Mouse (Mus musculus) fat pad, adult 2 months (tissue): Measurements from ENCODE around the gene Ldhc.
"Not testable (repeated sequence)": the region's sequence is repeated elsewhere in the genome, so short reads cannot be mapped to it uniquely, and the experiment has no call there.

ENCODE experiments used
- DNase-seq: peaks from one replicate; pipeline ENCODE4 v3.0.0-alpha.2; 2011; ENCODE audit warnings: low read depth, low spot score; ENCODE audit errors: extremely low read depth

Ldhc gene

GRCm38 (mm10) chr7:46840787-46841525, 20.0 kb upstream of the Ldhc start, which contains the start of gene Ldha:
Gene Ldha (plus strand): TSS chr7:46841475.
- DNase-seq, result no peak

GRCm38 (mm10) chr7:46842278-46842677, 18.7 kb upstream of the Ldhc start:
- no peak for DNase-seq

- DNase-seq, result no peak
These were observed 17.4 kb upstream of the Ldhc start for GRCm38 (mm10) chr7:46843576-46843975.

GRCm38 (mm10) chr7:46845211-46845977, 15.6 kb upstream of the Ldhc start:
- DNase-seq, result no peak

- no peak for DNase-seq
These were observed 15.0 kb upstream of the Ldhc start for GRCm38 (mm10) chr7:46845978-46846485.

GRCm38 (mm10) chr7:46846486-46847244, 14.3 kb upstream of the Ldhc start:
- DNase-seq, result no peak

- DNase-seq, result no peak
These were observed 11.7 kb upstream of the Ldhc start for GRCm38 (mm10) chr7:46849287-46849686.

- no peak for DNase-seq
These were observed 10.0 kb upstream of the Ldhc start for GRCm38 (mm10) chr7:46851026-46851425.

- DNase-seq, result no peak
These were observed 8.3 kb upstream of the Ldhc start for GRCm38 (mm10) chr7:46852666-46853065.

GRCm38 (mm10) chr7:46853365-46853764, 7.6 kb upstream of the Ldhc start:
- DNase-seq, result no peak

- no peak for DNase-seq
These were observed 5.0 kb upstream of the Ldhc start for GRCm38 (mm10) chr7:46855866-46856560.

- DNase-seq, result no peak
These were observed 3.6 kb upstream of the Ldhc start for GRCm38 (mm10) chr7:46857436-46857835.

- DNase-seq, result no peak
These were observed 2.0 kb upstream of the Ldhc start for GRCm38 (mm10) chr7:46859031-46859430.

GRCm38 (mm10) chr7:46871988-46872387, 11.0 kb downstream of the Ldhc start:
- DNase-seq, result no peak

GRCm38 (mm10) chr7:46876841-46877240, 15.8 kb downstream of the Ldhc start:
- no peak for DNase-seq

GRCm38 (mm10) chr7:46877255-46877654, 16.3 kb downstream of the Ldhc start:
- DNase-seq, result no peak

GRCm38 (mm10) chr7:46879851-46880250, 18.8 kb downstream of the Ldhc start:
- no peak for DNase-seq

- DNase-seq, result no peak
These were observed 20.0 kb downstream of the Ldhc start for GRCm38 (mm10) chr7:46880992-46881391.

- not testable (repeated sequence) for DNase-seq
These were observed 20.9 kb downstream of the Ldhc start for GRCm38 (mm10) chr7:46881941-46882340.

GRCm38 (mm10) chr7:46883304-46883703, 22.3 kb downstream of the Ldhc start:
- DNase-seq, result no peak

GRCm38 (mm10) chr7:46895511-46895910, 34.5 kb downstream of the Ldhc start:
- no peak for DNase-seq
